Mouse (Mus musculus) neural tube, embryonic 12.5 days (tissue): ENCODE results near the gene Tardbp. TPM values are rescaled to one million over a fixed set of nuclear protein-coding genes. Genes with fewer than 3 reads are reported as not detected.

ENCODE experiments used
- ATAC-seq: fragments of 200-750 bp; cut with Nextera tagmentation; 2 replicates; pipeline ENCODE4 v1.8.0; 2017; ENCODE audit warnings: low read depth, mild to moderate bottlenecking, moderate TSS enrichment, moderate library complexity; ENCODE audit not compliant: low FRiP score
- H3K27ac ChIP-seq: fragments of 300-500 bp; sonication (generic); 2 replicates; pipeline ENCODE4 v1.5.1; 2016
- H3K27me3 ChIP-seq: fragments of 300-500 bp; sonication (generic); replicated peaks from 2 replicates; pipeline ENCODE4 v1.6.1; 2016; ENCODE audit warnings: mild to moderate bottlenecking
- H3K36me3 ChIP-seq: fragments of 300-500 bp; sonication (generic); 2 replicates; pipeline ENCODE4 v1.6.1; 2016; ENCODE audit warnings: mild to moderate bottlenecking
- H3K4me1 ChIP-seq: fragments of 300-500 bp; sonication (generic); 2 replicates; pipeline ENCODE4 v1.6.1; 2016
- H3K4me2 ChIP-seq: fragments of 300-500 bp; sonication (generic); replicated peaks from 2 replicates; pipeline ENCODE4 v1.6.1; 2016; ENCODE audit warnings: mild to moderate bottlenecking
- H3K4me3 ChIP-seq: fragments of 300-500 bp; sonication (generic); 2 replicates; pipeline ENCODE4 v1.5.1; 2016
- H3K9ac ChIP-seq: fragments of 300-500 bp; sonication (generic); 2 replicates; pipeline ENCODE4 v1.6.1; 2016; ENCODE audit warnings: mild to moderate bottlenecking
- H3K9me3 ChIP-seq: fragments of 300-500 bp; sonication (generic); 2 replicates; pipeline ENCODE4 v1.6.1; 2016; ENCODE audit warnings: mild to moderate bottlenecking
- WGBS: fragments of 180-500 bp; shearing (Covaris S2); methylation state at CpG from one replicate; pipeline ENCODE4 v1.1.7; 2016; 5-methylcytosine and 5-hydroxymethylcytosine counted together
- polyA plus RNA-seq: library from polyadenylated mRNA; unstranded; fragments of >200 nt; fragmentation: Nextera tagmentation; extraction: Ambion mirVana; gene quantifications from 2 replicates; pipeline ENCODE4 v1.2.1, GENCODE M21; 2016

Gene Tardbp
- polyA plus RNA-seq, 1 experiment from 2014 or later, result 323 TPM

- no peak overlapping the region for H3K4me2 ChIP-seq
- no peak overlapping the region for H3K9ac ChIP-seq
- H3K27me3 ChIP-seq, result 0 out of 2 replicates have a peak, but pooled peaks cover 3% of the 10 kb centered on the region
- WGBS, result 88% methylated on average over 18 of the region's 18 CpGs
- peaks cover 18% of the 10 kb centered on the region for H3K4me1 ChIP-seq
- no peak overlapping the region for H3K27ac ChIP-seq
- H3K36me3 ChIP-seq, result no peaks in the 10 kb centered on the region
- H3K4me3 ChIP-seq, result no peak overlapping the region
- no peaks in the 10 kb centered on the region for H3K9me3 ChIP-seq
- no peak for ATAC-seq
Observed at GRCm38 (mm10) chr4:148654701-148655398, 28.0 kb upstream of the Tardbp start.

- Histone ChIP-seq H3K4me2 (no peak overlapping the region), H3K9me3 (no peaks in the 10 kb centered on the region), H3K27me3 (no peaks in the 10 kb centered on the region), H3K27ac (no peak overlapping the region), H3K4me3 (no peak overlapping the region), H3K4me1 (peaks cover 8% of the 10 kb centered on the region), H3K9ac (no peak overlapping the region), H3K36me3 (no peaks in the 10 kb centered on the region)
- ATAC-seq, result peak; percentile 91
- WGBS, result 28% methylated on average over 9 of the region's 9 CpGs
Observed at GRCm38 (mm10) chr4:148651045-148651444, 24.2 kb upstream of the Tardbp start.

GRCm38 (mm10) chr4:148649309-148649708 is 22.5 kb upstream of the Tardbp start:
- no peaks in the 10 kb centered on the region for H3K36me3 ChIP-seq
- H3K9ac ChIP-seq, result no peak overlapping the region
- H3K9me3 ChIP-seq, result no peaks in the 10 kb centered on the region
- 66% methylated on average over 3 of the region's 3 CpGs for WGBS
- H3K27me3 ChIP-seq, result no peaks in the 10 kb centered on the region
- no peak for ATAC-seq
- H3K4me1 ChIP-seq, result peaks cover 8% of the 10 kb centered on the region
- no peak overlapping the region for H3K4me2 ChIP-seq
- no peak overlapping the region for H3K27ac ChIP-seq
- no peak overlapping the region for H3K4me3 ChIP-seq

- no peaks in the 10 kb centered on the region for H3K36me3 ChIP-seq
- WGBS, result 74% methylated on average over 11 of the region's 11 CpGs
- H3K4me2 ChIP-seq, result no peak overlapping the region
- no peak overlapping the region for H3K9ac ChIP-seq
- H3K27ac ChIP-seq, result no peak overlapping the region
- ATAC-seq, result no peak
- H3K4me3 ChIP-seq, result no peak overlapping the region
- peaks cover 8% of the 10 kb centered on the region for H3K4me1 ChIP-seq
- H3K27me3 ChIP-seq, result no peaks in the 10 kb centered on the region; the same call in 1 of the 2 replicates
- no peaks in the 10 kb centered on the region for H3K9me3 ChIP-seq
Observed at GRCm38 (mm10) chr4:148646616-148647015, 19.8 kb upstream of the Tardbp start.

- H3K27me3 ChIP-seq, result no peaks in the 10 kb centered on the region; the same call in none of the 2 replicates
- H3K4me2 ChIP-seq, result no peak overlapping the region
- H3K27ac ChIP-seq, result no peak overlapping the region
- ATAC-seq, result no peak
- no peaks in the 10 kb centered on the region for H3K9me3 ChIP-seq
- 87% methylated on average over 6 of the region's 6 CpGs for WGBS
- no peaks in the 10 kb centered on the region for H3K36me3 ChIP-seq
- no peak overlapping the region for H3K4me3 ChIP-seq
- no peak overlapping the region for H3K9ac ChIP-seq
- no peaks in the 10 kb centered on the region for H3K4me1 ChIP-seq
Observed at GRCm38 (mm10) chr4:148644926-148645325, 18.1 kb upstream of the Tardbp start.

- Histone ChIP-seq H3K4me3 (no peak overlapping the region), H3K36me3 (no peaks in the 10 kb centered on the region), H3K27ac (no peak overlapping the region), H3K4me1 (no peaks in the 10 kb centered on the region), H3K27me3 (no peaks in the 10 kb centered on the region; the same call in none of the 2 replicates), H3K4me2 (peak overlapping the region; percentile 13; the same call in 1 of the 2 replicates), H3K9me3 (no peaks in the 10 kb centered on the region), H3K9ac (no peak overlapping the region)
- no peak for ATAC-seq
- WGBS, result 9% methylated on average over 9 of the region's 9 CpGs
Observed at GRCm38 (mm10) chr4:148644157-148644511, 17.3 kb upstream of the Tardbp start.

GRCm38 (mm10) chr4:148643291-148644156 is 16.7 kb upstream of the Tardbp start, which contains the start of gene Gm572:
Gene Gm572, plus strand, starts transcription at chr4:148643317.
- H3K36me3 ChIP-seq, result no peaks in the 10 kb centered on the region
- H3K9me3 ChIP-seq, result no peaks in the 10 kb centered on the region
- peak within 1 kb of the TSS; percentile 13; the same call in 1 of the 2 replicates for H3K4me2 ChIP-seq
- WGBS, result 72% methylated on average over 15 of the region's 15 CpGs
- no peak within 1 kb of the TSS for H3K4me3 ChIP-seq
- H3K27ac ChIP-seq, result no peak within 1 kb of the TSS
- H3K9ac ChIP-seq, result no peak within 1 kb of the TSS
- no peaks in the 10 kb centered on the region; the same call in none of the 2 replicates for H3K27me3 ChIP-seq
- ATAC-seq, result no peak
- H3K4me1 ChIP-seq, result no peaks in the 10 kb centered on the region

GRCm38 (mm10) chr4:148641121-148641520 is 14.3 kb upstream of the Tardbp start:
- H3K9me3 ChIP-seq, result no peaks in the 10 kb centered on the region
- no peaks in the 10 kb centered on the region for H3K36me3 ChIP-seq
- no peaks in the 10 kb centered on the region; the same call in none of the 2 replicates for H3K27me3 ChIP-seq
- H3K4me2 ChIP-seq, result no peak overlapping the region
- WGBS, result 76% methylated on average over 5 of the region's 5 CpGs
- no peak overlapping the region for H3K9ac ChIP-seq
- H3K4me1 ChIP-seq, result no peaks in the 10 kb centered on the region
- ATAC-seq, result no peak
- no peak overlapping the region for H3K27ac ChIP-seq
- H3K4me3 ChIP-seq, result no peak overlapping the region

GRCm38 (mm10) chr4:148639455-148639854 is 12.6 kb upstream of the Tardbp start:
- H3K36me3 ChIP-seq, result no peaks in the 10 kb centered on the region
- WGBS, result 86% methylated on average over 2 of the region's 2 CpGs
- no peak for ATAC-seq
- no peaks in the 10 kb centered on the region for H3K4me1 ChIP-seq
- no peak overlapping the region for H3K9ac ChIP-seq
- no peak overlapping the region for H3K4me3 ChIP-seq
- H3K27ac ChIP-seq, result no peak overlapping the region
- H3K9me3 ChIP-seq, result no peaks in the 10 kb centered on the region
- no peak overlapping the region for H3K4me2 ChIP-seq
- no peaks in the 10 kb centered on the region; the same call in none of the 2 replicates for H3K27me3 ChIP-seq

- no peak overlapping the region for H3K4me3 ChIP-seq
- 62% methylated on average over 9 of the region's 9 CpGs for WGBS
- ATAC-seq, result no peak
Observed at GRCm38 (mm10) chr4:148638302-148638701, 11.5 kb upstream of the Tardbp start.

GRCm38 (mm10) chr4:148635309-148635708 is 8.5 kb upstream of the Tardbp start:
- Histone ChIP-seq H3K27ac (no peak overlapping the region), H3K4me3 (no peak overlapping the region), H3K27me3 (no peaks in the 10 kb centered on the region), H3K4me1 (no peaks in the 10 kb centered on the region), H3K36me3 (no peaks in the 10 kb centered on the region), H3K9me3 (no peaks in the 10 kb centered on the region), H3K9ac (no peak overlapping the region), H3K4me2 (no peak overlapping the region)
- ATAC-seq, result no peak
- WGBS, result 81% methylated on average over 2 of the region's 2 CpGs

More at GRCm38 (mm10) chr4:148638302-148638701, 11.5 kb upstream of the Tardbp start:
- no peaks in the 10 kb centered on the region for H3K36me3 ChIP-seq
- no peak overlapping the region for H3K9ac ChIP-seq
- no peak overlapping the region for H3K27ac ChIP-seq
- H3K27me3 ChIP-seq, result no peaks in the 10 kb centered on the region; the same call in none of the 2 replicates
- H3K9me3 ChIP-seq, result no peaks in the 10 kb centered on the region
- H3K4me2 ChIP-seq, result no peak overlapping the region
- no peaks in the 10 kb centered on the region for H3K4me1 ChIP-seq

- no peak overlapping the region for H3K27ac ChIP-seq
- no peak overlapping the region for H3K9ac ChIP-seq
- H3K9me3 ChIP-seq, result no peaks in the 10 kb centered on the region
- no peaks in the 10 kb centered on the region for H3K4me1 ChIP-seq
- H3K4me3 ChIP-seq, result no peak overlapping the region
- ATAC-seq, result no peak
- WGBS, result 72% methylated on average over 2 of the region's 2 CpGs
- no peaks in the 10 kb centered on the region for H3K27me3 ChIP-seq
- H3K4me2 ChIP-seq, result no peak overlapping the region
- no peaks in the 10 kb centered on the region for H3K36me3 ChIP-seq
Observed at GRCm38 (mm10) chr4:148633395-148634061, 6.7 kb upstream of the Tardbp start.
